Mouse (Mus musculus): ENCODE measurements around the gene Mmp11. TPM values are rescaled to one million over a fixed set of nuclear protein-coding genes. Genes with fewer than 3 reads are reported as not detected.

Mmp11 gene
- 1.9 TPM for total RNA-seq (2023)

DNA sequence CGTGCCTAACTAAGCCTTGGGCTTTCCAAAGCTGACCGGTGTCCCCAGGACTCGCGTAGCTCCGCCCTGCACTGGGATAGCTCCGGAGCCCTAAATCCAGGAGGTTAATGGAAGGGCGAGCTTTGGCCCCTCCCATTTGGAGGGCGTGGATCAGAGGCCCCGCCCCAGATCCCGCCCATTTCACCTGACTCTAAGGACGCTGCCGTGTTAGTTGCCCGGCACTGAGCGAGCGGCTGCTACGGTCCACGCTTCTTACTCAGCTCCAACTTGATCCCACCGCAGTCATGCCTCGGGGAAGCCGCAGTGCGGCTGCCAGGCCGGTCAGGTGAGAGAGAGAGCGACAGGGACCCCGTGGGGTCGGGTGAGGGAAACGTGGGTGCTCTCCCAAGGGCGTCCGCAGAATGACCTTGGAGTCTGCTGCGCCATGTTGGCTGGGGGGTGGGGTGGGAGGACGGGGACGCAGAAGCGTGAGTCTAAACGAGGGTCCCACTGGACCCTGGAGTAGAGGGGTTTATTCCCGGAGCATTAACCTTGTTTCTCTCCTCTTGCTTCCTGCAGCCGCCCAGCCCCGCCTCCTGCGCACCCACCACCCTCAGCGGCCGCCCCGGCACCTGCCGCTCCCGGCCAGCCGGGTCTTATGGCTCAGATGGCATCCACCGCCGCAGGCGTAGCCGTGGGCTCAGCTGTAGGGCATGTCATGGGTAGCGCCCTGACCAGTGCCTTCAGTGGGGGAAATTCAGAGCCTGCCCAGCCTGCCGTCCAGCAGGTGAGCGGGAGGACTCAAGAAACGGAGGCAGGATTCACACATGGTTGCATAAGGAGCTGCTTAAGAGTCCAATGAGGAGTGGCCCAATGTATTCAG lies at the start of gene Mmp11:
Mmp11 (minus strand) TSS at position 817 of the 862 bp plus-strand sequence.

DNA sequence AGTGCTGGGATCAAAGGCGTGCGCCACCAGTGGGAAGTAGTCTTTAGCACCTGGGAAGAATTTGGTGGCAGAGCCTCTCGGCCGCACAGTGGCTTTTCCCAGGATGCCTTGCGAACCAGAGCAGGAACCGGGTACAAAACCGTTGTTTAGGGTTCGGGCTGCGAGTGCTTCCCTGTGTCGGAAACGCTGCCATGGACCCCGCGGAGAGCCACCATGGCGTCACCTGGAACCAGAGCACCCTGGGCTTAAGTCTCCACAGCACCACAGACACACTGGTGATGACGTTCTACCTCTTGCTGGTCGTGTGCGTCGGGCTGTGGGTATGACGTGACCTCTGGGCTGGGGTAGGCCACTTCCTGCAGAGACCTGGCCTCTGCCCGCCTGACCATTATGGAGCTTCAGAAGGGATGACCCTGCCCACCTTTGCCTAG lies 18.1 kb upstream of the Mmp11 start, which contains the start of gene Gm5134:
Gm5134 (plus strand) TSS at position 134 of the 431 bp plus-strand sequence.

DNA sequence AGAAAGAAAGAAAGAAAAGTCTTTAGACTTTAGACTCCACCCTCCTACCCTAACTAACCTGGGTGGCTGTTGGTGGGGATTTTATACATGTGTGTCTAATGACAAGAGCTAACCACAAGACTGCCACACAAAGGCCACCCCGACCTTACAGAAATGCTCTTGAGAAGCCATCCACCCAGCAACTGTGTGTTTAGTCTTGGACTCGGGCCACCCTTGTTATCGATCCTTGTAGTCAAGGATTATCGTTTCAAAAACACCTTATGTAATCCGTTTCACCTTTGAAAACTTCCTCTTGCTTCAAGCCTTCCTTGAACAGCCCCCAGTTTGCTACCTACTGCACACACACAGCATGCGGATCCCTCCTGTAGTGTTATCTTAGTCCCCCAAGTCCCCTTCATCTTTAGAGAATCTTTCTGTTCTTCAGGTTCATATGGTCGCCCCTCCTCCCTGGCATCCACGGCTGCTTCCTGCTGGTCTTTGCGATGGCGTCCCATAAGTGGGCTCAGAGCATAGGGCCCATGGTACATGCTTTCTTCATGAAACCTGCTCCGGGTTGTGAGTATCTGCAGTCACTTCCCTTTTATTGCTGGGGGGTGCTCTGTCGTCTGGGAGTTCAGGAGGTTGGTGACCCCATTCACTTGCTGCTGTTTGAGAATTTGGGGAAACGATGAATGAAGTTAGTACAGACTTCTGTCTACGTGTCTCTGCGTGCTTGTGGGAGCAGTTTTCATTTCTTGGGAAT lies 6.6 kb upstream of the Mmp11 start, which contains the start of gene Vpreb3:
Vpreb3 (plus strand) TSS at position 322 of the 742 bp plus-strand sequence.

DNA sequence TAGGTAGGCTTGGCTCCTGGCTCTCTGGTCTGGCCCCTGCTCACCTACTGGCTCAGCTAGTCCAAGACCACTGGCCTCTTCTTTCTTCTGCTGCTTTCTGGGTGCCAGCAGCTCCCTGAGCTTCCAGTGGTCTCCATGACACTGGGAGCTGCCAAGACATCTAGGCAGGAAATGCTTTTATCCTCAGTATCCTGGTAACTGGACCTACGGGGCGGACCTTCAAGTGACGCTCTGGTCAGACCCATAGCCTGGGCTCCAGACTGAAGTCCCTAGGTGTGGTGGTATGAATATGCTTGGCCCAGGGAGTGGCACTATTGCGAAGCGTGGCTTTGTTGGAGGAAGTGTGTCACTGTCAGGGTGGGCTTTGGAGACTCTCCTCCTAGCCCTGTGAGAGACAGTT lies 4.2 kb upstream of the Mmp11 start, which contains the start of gene Gm867:
Gm867 (minus strand) TSS at position 153 of the 400 bp plus-strand sequence.

DNA sequence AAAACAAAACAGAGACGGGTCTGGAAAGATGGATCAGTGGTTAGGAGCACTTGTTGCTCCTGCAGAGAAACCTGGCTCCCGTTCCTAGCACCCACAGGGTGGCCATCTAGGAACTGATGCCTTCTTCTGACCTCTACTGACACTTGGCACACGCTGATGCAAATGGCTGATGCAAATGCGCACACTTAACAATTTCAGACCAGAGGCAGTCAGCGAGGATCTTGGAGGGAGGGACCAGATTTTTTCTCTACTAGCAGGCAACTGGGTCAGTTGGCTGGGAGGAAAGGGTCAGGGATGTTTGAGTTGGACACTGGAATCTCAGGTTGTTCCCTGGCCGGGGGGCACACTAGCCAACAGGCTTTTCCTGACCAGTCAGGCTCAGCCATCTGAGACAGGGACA lies 3.4 kb downstream of the Mmp11 start, which contains the start of gene Chchd10:
Chchd10 (plus strand) TSS at position 240 of the 400 bp plus-strand sequence.

DNA sequence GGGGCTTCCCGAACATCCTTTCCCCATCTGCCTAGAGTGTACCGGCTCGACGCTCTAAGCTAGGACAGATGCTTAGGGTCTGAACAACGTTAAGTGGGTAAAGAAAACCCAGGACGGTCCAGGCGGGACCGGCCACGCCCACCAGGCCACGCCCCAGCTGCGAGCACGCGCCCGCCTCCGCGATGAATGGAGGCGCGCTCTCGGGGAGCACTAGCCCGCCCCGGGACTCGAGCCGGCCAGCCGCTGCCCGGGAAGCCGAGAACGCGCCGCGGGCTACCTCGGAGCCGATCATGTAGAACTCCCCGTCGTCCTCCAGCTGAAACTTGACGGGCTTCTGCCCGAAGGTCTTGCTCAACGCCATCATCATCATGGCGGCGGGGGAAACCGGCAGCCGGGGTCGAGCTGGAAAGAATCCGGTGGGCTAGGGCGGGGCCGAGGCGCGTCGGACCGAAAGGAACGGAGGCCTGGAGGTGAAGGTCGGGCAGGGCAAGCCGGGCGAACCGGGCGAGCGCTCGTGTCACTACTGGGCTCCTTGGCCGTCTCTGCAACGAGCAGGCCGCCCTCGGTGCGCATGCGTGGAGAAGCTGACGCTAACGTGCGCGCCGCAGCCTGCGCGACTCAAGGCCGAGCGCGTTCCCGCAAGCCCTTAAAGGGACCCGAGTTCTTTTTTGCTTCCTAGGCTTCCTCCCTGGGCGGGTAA lies 15.1 kb downstream of the Mmp11 start, which contains the start of gene Smarcb1:
Smarcb1 (minus strand) TSS at position 592 of the 700 bp plus-strand sequence.

DNA sequence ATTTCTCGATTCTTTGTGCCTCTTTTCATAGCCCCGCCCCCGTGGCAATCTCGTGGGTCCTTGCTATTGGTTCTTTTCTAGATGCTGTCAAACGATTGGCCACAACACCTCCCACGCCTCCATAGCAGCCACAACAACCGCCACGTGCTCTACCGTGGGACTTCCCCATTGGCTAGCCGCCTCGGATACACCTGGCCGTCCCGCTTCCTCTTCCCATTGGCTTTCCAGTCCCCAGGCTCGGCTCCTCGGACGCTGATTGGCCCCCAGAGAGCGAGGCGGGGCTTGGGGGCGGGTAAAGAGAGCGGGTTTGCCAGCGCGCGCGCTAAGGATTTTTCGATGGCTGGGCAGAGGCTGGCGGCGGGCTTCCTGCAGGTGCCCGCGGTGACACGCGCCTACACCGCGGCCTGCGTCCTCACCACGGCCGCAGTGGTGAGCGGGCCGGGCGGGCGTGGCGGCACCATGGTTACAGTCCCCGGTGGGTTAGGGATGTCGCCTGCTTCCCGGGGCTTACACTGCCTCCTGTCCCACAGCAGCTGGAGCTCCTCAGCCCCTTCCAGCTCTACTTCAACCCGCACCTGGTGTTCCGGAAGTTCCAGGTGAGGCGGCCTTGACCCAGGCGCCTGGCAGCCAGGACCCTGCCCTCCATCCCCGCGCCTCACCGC lies 43.1 kb downstream of the Mmp11 start, which contains the start of gene Derl3:
Derl3 (plus strand) TSS at position 325 of the 662 bp plus-strand sequence.

Other genes with a start within 250 kb of the Mmp11 start
- gene Cabin1, start 172.2 kb downstream of the Mmp11 start, total RNA-seq (2023): 110 TPM
- gene Ddt, start 163.1 kb downstream of the Mmp11 start, total RNA-seq (2023): 23.0 TPM
- gene Gm20441, start 155.5 kb downstream of the Mmp11 start, total RNA-seq (2023): not detected
- 2.9 TPM for gene Gstt3, start 155.1 kb downstream of the Mmp11 start, total RNA-seq (2023)
- 1.8 TPM for gene Gstt1, start 137.9 kb downstream of the Mmp11 start, total RNA-seq (2023)
- gene Gstt4, start 114.0 kb downstream of the Mmp11 start, total RNA-seq (2023): not detected
- 14.0 TPM for gene Gstt2, start 99.1 kb downstream of the Mmp11 start, total RNA-seq (2023)
- gene Mif, start 76.3 kb downstream of the Mmp11 start, total RNA-seq (2023): 269 TPM
- 4.7 TPM for gene Derl3, start 43.1 kb downstream of the Mmp11 start, total RNA-seq (2023)
- 50.6 TPM for gene Smarcb1, start 14.9 kb downstream of the Mmp11 start, total RNA-seq (2023)
- 28.0 TPM for gene Chchd10, start 3.4 kb downstream of the Mmp11 start, total RNA-seq (2023)
- gene Gm867, start 4.2 kb upstream of the Mmp11 start, total RNA-seq (2023): not detected
- 3.4 TPM for gene Vpreb3, start 6.6 kb upstream of the Mmp11 start, total RNA-seq (2023)
- 1.2 TPM for gene Gm5134, start 18.0 kb upstream of the Mmp11 start, total RNA-seq (2023)
- 17.6 TPM for gene Zfp280b, start 96.2 kb upstream of the Mmp11 start, total RNA-seq (2023)
- not detected for gene Slc5a4b, start 174.5 kb upstream of the Mmp11 start, total RNA-seq (2023)
- not detected for gene Slc5a4a, start 211.0 kb upstream of the Mmp11 start, total RNA-seq (2023)